Mouse (Mus musculus) forebrain, postnatal 0 days (tissue): Measurements from ENCODE around the gene Rpl36. TPM values are rescaled to one million over a fixed set of nuclear protein-coding genes. Genes with fewer than 3 reads are reported as not detected.

Source experiments
- ATAC-seq: fragments of 200-750 bp; cut with Nextera tagmentation; 2 replicates; pipeline ENCODE4 v1.8.0; 2017; ENCODE audit warnings: mild to moderate bottlenecking, moderate library complexity
- DNase-seq: peaks from one replicate; pipeline ENCODE4 v3.0.0-alpha.2; 2015
- H3K27ac ChIP-seq: fragments of 300-500 bp; sonication (generic); 2 replicates; pipeline ENCODE4 v1.5.1; 2014; ENCODE audit warnings: low read depth, mild to moderate bottlenecking, antibody characterized with exemption, low read length, moderate library complexity, mixed read lengths
- H3K27me3 ChIP-seq: fragments of 300-500 bp; sonication (generic); 2 replicates; pipeline ENCODE4 v1.6.1; 2014; ENCODE audit warnings: mild to moderate bottlenecking, low read length, mixed read lengths; ENCODE audit not compliant: insufficient read depth
- H3K36me3 ChIP-seq: fragments of 300-500 bp; sonication (generic); 2 replicates; pipeline ENCODE4 v1.6.1; 2014; ENCODE audit warnings: mild to moderate bottlenecking, moderate library complexity; ENCODE audit not compliant: insufficient read depth
- H3K4me1 ChIP-seq: fragments of 300-500 bp; sonication (generic); 2 replicates; pipeline ENCODE4 v1.6.1; 2014; ENCODE audit warnings: antibody characterized with exemption; ENCODE audit not compliant: insufficient read depth
- H3K4me2 ChIP-seq: fragments of 300-500 bp; sonication (generic); 2 replicates; pipeline ENCODE4 v1.6.1; 2014; ENCODE audit warnings: low read depth, mild to moderate bottlenecking, moderate library complexity
- H3K4me3 ChIP-seq: fragments of 300-500 bp; sonication (generic); 2 replicates; pipeline ENCODE4 v1.5.1; 2014; ENCODE audit warnings: low read depth, low read length, mixed read lengths
- H3K9ac ChIP-seq: fragments of 300-500 bp; sonication (generic); 2 replicates; pipeline ENCODE4 v1.6.1; 2014; ENCODE audit warnings: mild to moderate bottlenecking
- H3K9me3 ChIP-seq: fragments of 300-500 bp; sonication (generic); 2 replicates; pipeline ENCODE4 v1.6.1; 2016; ENCODE audit warnings: low read length
- CTCF ChIP-seq: sonication (generic); IDR thresholded peaks from 2 replicates; pipeline ENCODE4 v1.5.1; 2016; ENCODE audit warnings: antibody characterized with exemption, control low read depth, low read depth
- WGBS: fragments of 180-500 bp; shearing (Covaris S2); extraction: QIAGEN DNeasy Blood & Tissue Kit; methylation state at CpG from one replicate; pipeline ENCODE4 v1.1.7; 2014; 5-methylcytosine and 5-hydroxymethylcytosine counted together
- polyA plus RNA-seq: library from polyadenylated mRNA; unstranded; fragments of >200 nt; fragmentation: Nextera tagmentation; extraction: Ambion mirVana; gene quantifications from 2 replicates; pipeline ENCODE4 v1.2.1, GENCODE M21; 2015
- total RNA-seq: library from RNA; depleted of rRNA; stranded (reverse); fragments of >200 nt; gene quantifications from 2 replicates; pipeline ENCODE4 v1.2.3, GENCODE M21; 2014; rRNA removed

The Rpl36 gene
- 807 and 1,399 TPM in 2 replicates for total RNA-seq
- polyA plus RNA-seq: 1,145 and 1,575 TPM in 2 replicates

- TF ChIP-seq CTCF: peak; percentile 97
- H3K4me2 ChIP-seq: peak within 1 kb of the TSS; percentile 53
- H3K9ac ChIP-seq: peak within 1 kb of the TSS; percentile 74
- H3K9me3 ChIP-seq: no peaks in the 10 kb centered on the region
- H3K27me3 ChIP-seq: no peaks in the 10 kb centered on the region
- ATAC-seq (peak; percentile 80), DNase-seq (peak; percentile 97)
- H3K4me3 ChIP-seq: peak within 1 kb of the TSS; percentile 59
- peaks cover 36% of the 10 kb centered on the region for H3K36me3 ChIP-seq
- peak within 1 kb of the TSS; percentile 96 for H3K27ac ChIP-seq
- H3K4me1 ChIP-seq: peaks cover 19% of the 10 kb centered on the region
- WGBS: 1% methylated on average over 52 of the region's 52 CpGs
Observed at GRCm38 (mm10) chr17:56613236-56613844, at the start of gene Rpl36. TSS of gene Rpl36 (plus strand) at chr17:56613416.

- H3K9ac ChIP-seq: no peak overlapping the region
- no peaks in the 10 kb centered on the region for H3K27me3 ChIP-seq
- no peaks in the 10 kb centered on the region for H3K9me3 ChIP-seq
- TF ChIP-seq CTCF: no peak
- H3K4me2 ChIP-seq: no peak overlapping the region
- no peak for DNase-seq
- H3K4me1 ChIP-seq: no peaks in the 10 kb centered on the region
- no peak overlapping the region for H3K4me3 ChIP-seq
- H3K27ac ChIP-seq: no peak overlapping the region
- peaks cover 93% of the 10 kb centered on the region for H3K36me3 ChIP-seq
- 88% methylated on average over 29 of the region's 29 CpGs for WGBS
- ATAC-seq: 0 out of 2 replicates have a peak, but pooled peaks have one; percentile 2
Observed at GRCm38 (mm10) chr17:56566293-56566692, 46.9 kb upstream of the Rpl36 start.

GRCm38 (mm10) chr17:56566918-56567317, 46.3 kb upstream of the Rpl36 start:
- peaks cover 89% of the 10 kb centered on the region for H3K36me3 ChIP-seq
- no peaks in the 10 kb centered on the region for H3K27me3 ChIP-seq
- H3K4me1 ChIP-seq: no peaks in the 10 kb centered on the region
- no peak overlapping the region for H3K27ac ChIP-seq
- H3K4me3 ChIP-seq: no peak overlapping the region
- no peak for ATAC-seq
- H3K9ac ChIP-seq: no peak overlapping the region
- no peak for DNase-seq
- no peak for TF ChIP-seq CTCF
- 96% methylated on average over 5 of the region's 5 CpGs for WGBS
- H3K4me2 ChIP-seq: no peak overlapping the region
- H3K9me3 ChIP-seq: no peaks in the 10 kb centered on the region

GRCm38 (mm10) chr17:56567370-56567769, 45.8 kb upstream of the Rpl36 start:
- ATAC-seq: no peak
- WGBS: 90% methylated on average over 4 of the region's 4 CpGs
- no peak overlapping the region for H3K9ac ChIP-seq

GRCm38 (mm10) chr17:56570287-56570686, 42.9 kb upstream of the Rpl36 start:
- Histone ChIP-seq H3K9me3 (no peaks in the 10 kb centered on the region), H3K27me3 (no peaks in the 10 kb centered on the region), H3K4me2 (no peak overlapping the region), H3K9ac (no peak overlapping the region), H3K4me1 (no peaks in the 10 kb centered on the region), H3K36me3 (peaks cover 81% of the 10 kb centered on the region), H3K27ac (no peak overlapping the region), H3K4me3 (no peak overlapping the region)
- 93% methylated on average over 4 of the region's 4 CpGs for WGBS
- TF ChIP-seq CTCF: no peak
- ATAC-seq: no peak
- no peak for DNase-seq

More at GRCm38 (mm10) chr17:56567370-56567769, 45.8 kb upstream of the Rpl36 start:
- Histone ChIP-seq H3K9me3 (no peaks in the 10 kb centered on the region), H3K36me3 (peaks cover 84% of the 10 kb centered on the region), H3K27me3 (no peaks in the 10 kb centered on the region), H3K27ac (no peak overlapping the region), H3K4me2 (no peak overlapping the region), H3K4me1 (no peaks in the 10 kb centered on the region), H3K4me3 (no peak overlapping the region)
- DNase-seq: no peak
- no peak for TF ChIP-seq CTCF

- TF ChIP-seq CTCF: no peak
- peaks cover 76% of the 10 kb centered on the region for H3K36me3 ChIP-seq
- no peak overlapping the region for H3K4me3 ChIP-seq
- no peak overlapping the region for H3K4me2 ChIP-seq
- no peaks in the 10 kb centered on the region for H3K27me3 ChIP-seq
- 17% methylated on average over 1 of the region's 1 CpGs for WGBS
- H3K9ac ChIP-seq: no peak overlapping the region
- H3K9me3 ChIP-seq: no peaks in the 10 kb centered on the region
- no peaks in the 10 kb centered on the region for H3K4me1 ChIP-seq
- no peak for DNase-seq
- H3K27ac ChIP-seq: no peak overlapping the region
- no peak for ATAC-seq
Observed at GRCm38 (mm10) chr17:56572154-56572553, 41.1 kb upstream of the Rpl36 start.

GRCm38 (mm10) chr17:56572939-56573338, 40.3 kb upstream of the Rpl36 start:
- ATAC-seq: no peak
- 84% methylated on average over 3 of the region's 3 CpGs for WGBS

More at GRCm38 (mm10) chr17:56572939-56573338, 40.3 kb upstream of the Rpl36 start:
- TF ChIP-seq CTCF: no peak
- no peak overlapping the region for H3K4me3 ChIP-seq
- H3K36me3 ChIP-seq: peaks cover 77% of the 10 kb centered on the region
- no peak overlapping the region for H3K9ac ChIP-seq
- H3K4me1 ChIP-seq: no peaks in the 10 kb centered on the region
- H3K9me3 ChIP-seq: no peaks in the 10 kb centered on the region
- H3K27me3 ChIP-seq: no peaks in the 10 kb centered on the region
- no peak for DNase-seq
- H3K4me2 ChIP-seq: no peak overlapping the region
- H3K27ac ChIP-seq: no peak overlapping the region
